Mouse (Mus musculus) hematopoietic multipotent progenitor cell, adult 10-12 weeks (in vitro differentiated cells): ENCODE measurements around the gene Suox. TPM values are rescaled to one million over a fixed set of nuclear protein-coding genes. Genes with fewer than 3 reads are reported as not detected.

Experiments used
- polyA plus RNA-seq: library from polyadenylated mRNA; stranded (reverse); fragments of >175 nt; gene quantifications from 2 replicates; pipeline ENCODE4 v1.2.3, GENCODE M21; 2012; ENCODE audit warnings: low replicate concordance

The Suox gene
- polyA plus RNA-seq = 1.3 and 4.4 TPM in 2 replicates

DNA sequence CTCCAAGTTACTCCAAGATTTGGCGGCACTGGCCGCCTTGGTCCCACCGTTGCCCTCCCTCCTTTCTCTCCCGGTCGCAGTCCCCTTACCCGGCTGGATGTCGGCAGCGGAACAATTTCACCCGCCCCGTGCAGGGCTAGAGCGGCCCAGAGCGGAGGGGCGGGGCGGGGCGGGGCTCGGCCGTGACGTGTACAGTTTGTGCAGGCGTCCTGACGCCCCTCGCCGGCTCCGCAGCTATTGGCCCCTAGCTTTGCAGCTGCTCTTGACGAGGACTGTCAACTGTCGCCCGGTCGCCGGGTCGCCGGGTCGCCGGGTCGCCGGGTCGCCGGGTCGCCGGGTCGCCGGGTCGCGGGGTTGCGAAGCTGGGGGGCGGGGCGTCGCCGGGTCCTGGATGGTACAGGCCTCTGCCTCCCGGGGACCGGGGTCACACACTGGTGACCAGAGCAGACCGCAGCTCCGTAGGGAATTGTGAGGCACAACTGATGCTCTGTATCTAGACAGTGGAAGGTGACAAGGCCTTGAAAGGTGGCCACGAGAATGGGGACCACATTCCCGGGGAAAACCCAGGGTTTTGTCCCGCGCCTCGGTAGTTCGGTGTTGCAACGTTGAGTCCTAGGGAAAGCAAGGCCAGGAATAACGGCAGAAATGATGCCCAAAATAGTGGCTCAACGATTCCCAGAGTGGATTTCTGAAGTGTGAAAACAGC lies at the start of gene Suox:
Gene Suox (minus strand): TSS at position 311 of the 706 bp plus-strand sequence.

DNA sequence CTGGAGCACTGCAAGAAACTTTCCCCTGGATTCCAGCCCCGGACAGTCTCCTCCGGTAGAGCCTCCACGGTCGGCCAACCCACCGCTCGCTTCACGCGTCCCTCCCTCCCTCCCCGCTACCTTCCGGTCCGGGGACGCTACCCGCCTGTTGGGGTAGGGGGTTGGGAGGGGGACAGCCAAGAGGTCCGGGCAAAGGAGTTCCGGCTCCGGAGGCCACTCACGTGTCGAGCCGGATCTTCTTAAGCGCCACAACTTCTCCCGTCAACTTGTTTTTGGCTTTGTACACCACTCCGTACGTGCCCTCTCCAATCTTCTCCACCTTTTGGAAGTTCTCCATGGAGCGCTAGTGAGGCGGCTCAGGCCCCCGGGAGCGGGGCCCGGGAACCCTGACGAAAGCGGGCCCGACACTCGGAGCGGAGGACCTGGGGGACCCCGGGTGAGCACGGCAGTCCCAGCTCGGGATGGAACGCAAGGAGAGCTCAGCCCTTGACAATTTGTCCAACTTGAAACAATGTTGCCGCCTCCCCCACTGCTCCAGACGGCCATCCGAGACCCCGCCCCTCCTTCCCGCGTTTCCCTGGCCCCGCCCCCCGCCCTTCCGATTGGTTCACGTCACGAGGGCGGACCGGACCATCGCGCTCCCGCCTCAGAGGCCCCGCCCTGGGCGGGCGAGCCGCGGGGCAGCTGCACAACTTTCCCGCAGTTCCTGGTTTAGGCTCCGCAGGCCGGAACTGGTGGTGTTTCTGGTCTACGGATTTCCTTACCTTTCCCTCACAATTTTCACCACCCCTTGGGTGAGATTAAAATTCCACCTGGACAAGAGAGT lies 30.8 kb upstream of the Suox start, which contains the start of gene Cdk2:
Gene Cdk2 (minus strand): TSS at position 541 of the 826 bp plus-strand sequence.

DNA sequence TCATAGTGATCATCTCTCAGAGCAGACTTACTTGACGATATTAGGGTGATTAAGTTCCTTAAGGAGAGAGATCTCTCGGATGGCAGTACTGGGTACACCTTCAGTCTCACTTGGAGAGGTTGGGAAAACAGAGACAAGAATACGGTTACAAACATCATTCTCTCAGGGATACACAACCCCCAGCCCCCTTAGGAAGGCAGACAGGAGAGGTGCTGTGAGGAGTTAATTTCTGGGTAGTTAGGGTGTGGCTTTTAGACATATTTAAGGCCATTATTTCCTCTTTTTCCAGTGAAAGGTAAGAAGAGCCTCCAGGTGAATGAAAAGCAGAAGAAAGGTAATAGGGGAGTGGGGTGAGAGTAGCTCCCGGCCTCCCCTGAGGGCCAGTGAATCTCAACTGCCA lies 30.0 kb upstream of the Suox start, which contains the start of gene Pmel:
Gene Pmel (plus strand): TSS at position 301 of the 400 bp plus-strand sequence.

DNA sequence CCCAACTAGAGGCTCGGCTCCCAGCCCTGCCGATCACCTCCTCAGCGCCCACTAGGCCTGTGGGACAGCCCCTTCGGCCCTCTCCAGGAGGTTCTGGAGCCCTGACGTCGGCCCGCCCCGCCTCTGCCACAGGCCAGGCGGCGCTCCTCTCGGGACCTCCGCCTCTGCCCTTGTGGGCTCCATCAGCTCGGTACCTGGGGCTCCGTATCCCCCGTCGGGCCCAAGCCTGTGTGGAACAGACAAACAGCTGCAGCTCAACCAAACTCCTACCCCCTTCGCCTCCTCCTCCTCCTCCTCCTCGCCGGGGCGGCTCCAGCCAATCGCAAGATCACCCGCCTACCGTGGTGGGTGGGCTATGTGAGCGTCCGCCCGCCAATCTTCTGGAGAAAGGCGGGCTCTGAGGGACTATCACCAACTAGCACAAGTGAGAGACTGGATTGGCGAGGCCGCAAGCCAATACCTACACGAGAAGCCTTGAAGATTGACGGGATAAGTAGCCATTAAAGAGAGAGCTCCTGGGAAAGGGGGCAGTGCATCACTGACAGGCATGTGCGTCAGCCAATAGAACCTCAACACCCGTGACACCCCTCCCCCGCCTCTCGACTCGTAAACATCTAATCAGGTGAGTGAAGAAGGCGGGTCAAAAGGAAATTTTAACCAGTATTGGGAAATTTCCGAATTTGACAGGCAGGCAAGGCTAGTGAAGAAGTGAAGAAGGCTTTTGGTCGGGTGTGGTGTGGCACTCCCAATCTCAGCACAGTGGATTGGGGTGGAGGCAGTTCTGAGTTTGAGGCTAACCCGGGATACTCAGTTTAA lies 22.3 kb upstream of the Suox start, which contains the start of gene Rab5b:
Gene Rab5b (minus strand): TSS at position 273 of the 816 bp plus-strand sequence.

DNA sequence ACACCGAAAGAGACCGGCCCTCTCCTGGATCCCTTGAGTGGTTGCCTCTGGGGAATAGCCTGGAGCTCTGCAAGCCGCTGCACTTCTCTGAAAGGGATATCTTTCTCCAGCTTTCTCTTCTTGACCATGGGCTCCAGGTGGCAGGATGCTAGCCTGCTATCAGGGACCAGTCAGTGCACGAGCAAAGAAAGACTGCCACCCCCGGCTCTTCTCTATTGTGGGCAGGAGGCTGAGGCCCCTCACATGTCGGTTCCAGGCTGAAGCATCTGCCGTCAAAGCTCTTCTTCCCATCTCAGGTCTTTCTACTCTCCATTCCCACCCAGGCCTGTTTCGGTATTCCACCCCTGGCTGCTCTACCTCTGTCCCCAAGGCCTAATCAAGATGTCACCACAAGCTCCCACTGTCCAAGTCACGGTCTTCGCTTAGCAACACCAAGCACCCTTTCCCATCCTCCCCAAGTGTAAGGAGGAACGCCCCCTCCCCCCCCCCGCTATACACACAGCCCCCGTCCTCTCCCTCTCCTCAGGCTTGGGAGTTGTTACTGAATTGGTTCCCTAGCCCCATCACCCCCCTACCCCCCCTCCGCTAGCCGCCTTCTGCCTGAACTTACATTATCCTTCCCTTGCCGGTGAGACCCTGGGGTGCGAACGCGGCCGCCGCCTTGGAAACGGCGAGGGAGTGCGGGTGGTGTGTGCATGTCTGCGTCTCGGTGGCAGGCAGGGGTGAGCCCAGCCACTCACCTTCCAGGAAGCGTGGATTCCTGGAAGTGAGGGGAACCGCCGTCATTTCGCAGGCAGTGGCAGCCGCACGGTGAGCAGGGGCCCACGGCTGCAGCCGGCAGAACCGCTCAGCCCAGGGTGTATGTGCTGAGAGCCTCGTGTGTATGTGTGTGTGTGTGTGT lies 28.5 kb downstream of the Suox start, which contains the start of gene Ikzf4:
Gene Ikzf4 (minus strand): TSS at position 881 of the 901 bp plus-strand sequence.

DNA sequence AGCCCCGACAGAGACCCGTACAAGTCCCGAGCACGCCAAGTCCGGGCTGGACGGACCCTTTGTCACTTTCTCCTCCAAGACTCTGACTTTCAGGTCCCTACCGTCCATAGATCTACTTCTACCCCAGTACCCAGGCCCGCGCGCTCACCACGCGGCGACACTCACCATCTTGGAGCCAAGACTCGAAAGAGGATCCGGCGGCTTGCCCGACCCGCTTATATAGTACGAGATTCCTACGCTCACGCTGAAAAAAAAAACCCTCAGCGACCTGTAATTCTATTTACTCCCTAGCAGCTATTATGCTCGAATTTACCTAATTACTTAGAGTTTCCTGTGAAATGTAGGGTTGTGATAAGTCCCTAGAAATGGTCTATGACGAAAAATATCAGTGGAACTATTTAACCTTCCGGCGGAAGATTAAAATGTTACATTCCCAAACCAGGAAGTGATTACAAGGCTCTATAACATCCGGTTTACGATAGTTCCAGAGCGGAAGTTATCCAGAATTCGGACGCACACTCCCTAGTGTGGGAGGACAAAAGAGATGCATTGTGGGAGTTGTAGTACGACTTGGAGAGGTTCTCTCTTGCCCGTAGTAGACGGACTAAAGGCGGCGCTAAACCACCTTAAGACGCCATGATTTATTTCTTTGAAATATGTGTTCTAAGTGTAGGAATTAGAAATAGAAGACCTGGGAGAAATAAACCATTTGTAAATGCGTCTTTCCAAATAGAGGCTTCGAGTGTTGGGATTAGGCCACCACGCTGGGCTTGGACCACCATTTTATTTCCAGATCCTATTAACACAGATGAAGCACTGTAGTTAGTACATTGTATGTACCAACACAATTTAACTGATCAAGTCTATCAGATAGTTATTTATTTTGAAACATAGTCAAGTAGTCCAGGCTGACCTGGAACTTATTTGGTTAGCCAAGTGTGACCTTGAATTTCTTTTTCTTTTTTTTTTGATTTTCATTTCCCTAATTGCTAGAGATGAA lies 47.3 kb downstream of the Suox start, which contains the start of gene Rps26:
Gene Rps26 (minus strand): TSS at position 437 of the 1,000 bp plus-strand sequence.

Other genes with a start within 250 kb of the Suox start
- gene Smarcc2, start 214.8 kb downstream of the Suox start, polyA plus RNA-seq = 167 and 293 TPM in 2 replicates
- gene Myl6, start 179.9 kb downstream of the Suox start, polyA plus RNA-seq = 68.9 and 549 TPM in 2 replicates
- gene Myl6b, start 175.4 kb downstream of the Suox start, polyA plus RNA-seq = 2.2 TPM in 2 replicates
- 177 and 239 TPM in 2 replicates for gene Esyt1, start 148.2 kb downstream of the Suox start, polyA plus RNA-seq
- gene Zc3h10, start 126.3 kb downstream of the Suox start, polyA plus RNA-seq = 29.8 and 36.6 TPM in 2 replicates
- gene Rpl41, start 124.8 kb downstream of the Suox start, polyA plus RNA-seq = 1,750 and 7,475 TPM in 2 replicates
- gene Pa2g4, start 108.1 kb downstream of the Suox start, polyA plus RNA-seq = 93.8 and 156 TPM in 2 replicates
- 1.8 TPM in 2 replicates for gene Erbb3, start 84.4 kb downstream of the Suox start, polyA plus RNA-seq
- 309 and 4,118 TPM in 2 replicates for gene Rps26, start 47.3 kb downstream of the Suox start, polyA plus RNA-seq
- gene Ikzf4, start 28.1 kb downstream of the Suox start, polyA plus RNA-seq = 3.9 and 4.3 TPM in 2 replicates
- gene Rab5b, start 22.2 kb upstream of the Suox start, polyA plus RNA-seq = 31.8 and 41.9 TPM in 2 replicates
- 0.13 TPM in 1 of 2 replicates, not detected in the other for gene Pmel, start 30.1 kb upstream of the Suox start, polyA plus RNA-seq
- 14.0 and 16.9 TPM in 2 replicates for gene Cdk2, start 31.0 kb upstream of the Suox start, polyA plus RNA-seq
- gene Dgka, start 70.8 kb upstream of the Suox start, polyA plus RNA-seq = 43.6 and 56.3 TPM in 2 replicates
- 183 and 229 TPM in 2 replicates for gene Pym1, start 73.8 kb upstream of the Suox start, polyA plus RNA-seq
- gene Mmp19, start 116.8 kb upstream of the Suox start, polyA plus RNA-seq = 0.37 and 0.57 TPM in 2 replicates
- 16.7 and 31.8 TPM in 2 replicates for gene Dnajc14, start 130.0 kb upstream of the Suox start, polyA plus RNA-seq
- 4.1 TPM in 2 replicates for gene Tmem198b, start 130.3 kb upstream of the Suox start, polyA plus RNA-seq
- 1.8 and 18.2 TPM in 2 replicates for gene Sarnp, start 143.3 kb upstream of the Suox start, polyA plus RNA-seq
- gene Ormdl2, start 147.6 kb upstream of the Suox start, polyA plus RNA-seq = 3.1 and 13.9 TPM in 2 replicates
- 9.6 and 15.8 TPM in 2 replicates for gene Gdf11, start 217.6 kb upstream of the Suox start, polyA plus RNA-seq
- gene Cd63, start 226.9 kb upstream of the Suox start, polyA plus RNA-seq = 2.3 and 2.7 TPM in 2 replicates
- 11.4 and 14.3 TPM in 2 replicates for gene Rdh5, start 248.8 kb upstream of the Suox start, polyA plus RNA-seq
- 58.6 and 185 TPM in 2 replicates for gene Bloc1s1, start 250.0 kb upstream of the Suox start, polyA plus RNA-seq